Mouse (Mus musculus): ENCODE measurements at regions not wholly inside any gene's neighbourhood (a gene's known extent, or its start where the extent isn't known, plus 50 kb on each side); places are given as distances from the start of the nearest gene placed in this dataset.

- DNase-seq (ENCODE audit: low spot score): no peak
Observed at GRCm38 (mm10) chr6:141141016-141141415, 108.1 kb upstream of the Pde3a start.

- no peak for DNase-seq (ENCODE audit: low spot score)
Observed at GRCm38 (mm10) chr6:141148417-141149169, 100.5 kb upstream of the Pde3a start.

- no peak for DNase-seq (ENCODE audit: low spot score)
Observed at GRCm38 (mm10) chr6:141149170-141149917, 99.7 kb upstream of the Pde3a start.

- DNase-seq (ENCODE audit: low spot score): no peak
Observed at GRCm38 (mm10) chr6:141159326-141159725, 89.7 kb upstream of the Pde3a start.

- DNase-seq (ENCODE audit: low spot score): no peak
Observed at GRCm38 (mm10) chr6:141161626-141162233, 87.3 kb upstream of the Pde3a start.

- DNase-seq (ENCODE audit: low spot score): no peak
Observed at GRCm38 (mm10) chr6:141167270-141167669, 81.8 kb upstream of the Pde3a start.

- no peak for DNase-seq (ENCODE audit: low spot score)
Observed at GRCm38 (mm10) chr6:141168356-141168755, 80.7 kb upstream of the Pde3a start.

GRCm38 (mm10) chr6:141183782-141184181, 65.3 kb upstream of the Pde3a start:
- DNase-seq (ENCODE audit: low spot score): no peak

- DNase-seq (ENCODE audit: low spot score): no peak
Observed at GRCm38 (mm10) chr6:141188036-141188435, 61.0 kb upstream of the Pde3a start.

- no peak for DNase-seq (ENCODE audit: low spot score)
Observed at GRCm38 (mm10) chr6:141189093-141189492, 60.0 kb upstream of the Pde3a start.

- no peak for DNase-seq (ENCODE audit: low spot score)
Observed at GRCm38 (mm10) chr6:141189701-141190100, 59.4 kb upstream of the Pde3a start.

- DNase-seq (ENCODE audit: low spot score): no peak
Observed at GRCm38 (mm10) chr6:141190383-141190782, 58.7 kb upstream of the Pde3a start.

GRCm38 (mm10) chr6:141197501-141197900, 51.6 kb upstream of the Pde3a start:
- no peak for DNase-seq (ENCODE audit: low spot score)
